Mouse (Mus musculus): ENCODE measurements around the gene Uhrf1.

Uhrf1 gene

GRCm38 (mm10) chr17:56303847-56304586 lies 896 bp downstream of the Uhrf1 start:
- DNase-seq = peak; percentile 94 to 97

- no peak for DNase-seq
Observed at GRCm38 (mm10) chr17:56304718-56305117, 1.6 kb downstream of the Uhrf1 start.

GRCm38 (mm10) chr17:56305156-56305555 lies 2.0 kb downstream of the Uhrf1 start:
- no peak for DNase-seq

GRCm38 (mm10) chr17:56305826-56306225 lies 2.7 kb downstream of the Uhrf1 start:
- DNase-seq = peak in 1 of 2 experiments; percentile 29

- no peak for DNase-seq
Observed at GRCm38 (mm10) chr17:56308088-56308487, 5.0 kb downstream of the Uhrf1 start.

- DNase-seq = no peak
Observed at GRCm38 (mm10) chr17:56309191-56309945, 6.2 kb downstream of the Uhrf1 start.

- no peak for DNase-seq
Observed at GRCm38 (mm10) chr17:56324419-56324818, 21.3 kb downstream of the Uhrf1 start.

GRCm38 (mm10) chr17:56325450-56326152 lies 22.5 kb downstream of the Uhrf1 start, which contains the start of gene Kdm4b:
Kdm4b (plus strand) TSS chr17:56326062.
- peak; percentile 98 to 99 for DNase-seq

- no peak for DNase-seq
Observed at GRCm38 (mm10) chr17:56326153-56327147, 23.3 kb downstream of the Uhrf1 start.

GRCm38 (mm10) chr17:56329267-56329666 lies 26.1 kb downstream of the Uhrf1 start:
- no peak for DNase-seq

- DNase-seq = no peak
Observed at GRCm38 (mm10) chr17:56330345-56330744, 27.2 kb downstream of the Uhrf1 start.

- no peak for DNase-seq
Observed at GRCm38 (mm10) chr17:56331256-56331655, 28.1 kb downstream of the Uhrf1 start.

- no peak for DNase-seq
Observed at GRCm38 (mm10) chr17:56332987-56333386, 29.9 kb downstream of the Uhrf1 start.

- peak; percentile 34 to 64 for DNase-seq
Observed at GRCm38 (mm10) chr17:56337190-56337589, 34.1 kb downstream of the Uhrf1 start.

- no peak for DNase-seq
Observed at GRCm38 (mm10) chr17:56337791-56338190, 34.7 kb downstream of the Uhrf1 start.

GRCm38 (mm10) chr17:56338909-56339308 lies 35.8 kb downstream of the Uhrf1 start:
- peak; percentile 57 to 75 for DNase-seq

- no peak for DNase-seq
Observed at GRCm38 (mm10) chr17:56340717-56341116, 37.6 kb downstream of the Uhrf1 start.

GRCm38 (mm10) chr17:56343466-56343865 lies 40.3 kb downstream of the Uhrf1 start:
- DNase-seq = no peak

- DNase-seq = no peak
Observed at GRCm38 (mm10) chr17:56345364-56345763, 42.2 kb downstream of the Uhrf1 start.

- no peak for DNase-seq
Observed at GRCm38 (mm10) chr17:56348128-56348527, 45.0 kb downstream of the Uhrf1 start.

GRCm38 (mm10) chr17:56348586-56348985 lies 45.5 kb downstream of the Uhrf1 start:
- no peak for DNase-seq

- DNase-seq = peak; percentile 60 to 81
Observed at GRCm38 (mm10) chr17:56350694-56351093, 47.6 kb downstream of the Uhrf1 start.
